Mouse (Mus musculus) lung, postnatal 10 days (tissue): Measurements from ENCODE around the gene Gm28539.
"Not testable (repeated sequence)": the region's sequence is repeated elsewhere in the genome, so short reads cannot be mapped to it uniquely, and the experiment has no call there.

Experiments
- DNase-seq: peaks from one replicate; pipeline ENCODE4 v3.0.0; 2021

Gene Gm28539

GRCm38 (mm10) chr16:18969420-18970128, 133.2 kb downstream of the Gm28539 start:
- DNase-seq: no peak

- DNase-seq: no peak
These were observed 134.5 kb downstream of the Gm28539 start for GRCm38 (mm10) chr16:18970837-18971236.

GRCm38 (mm10) chr16:18975665-18976064, 139.3 kb downstream of the Gm28539 start:
- not testable (repeated sequence) for DNase-seq

GRCm38 (mm10) chr16:18976315-18976714, 139.9 kb downstream of the Gm28539 start:
- DNase-seq: no peak

GRCm38 (mm10) chr16:18986381-18986780, 150.0 kb downstream of the Gm28539 start:
- no peak for DNase-seq

- no peak for DNase-seq
These were observed 150.5 kb downstream of the Gm28539 start for GRCm38 (mm10) chr16:18986860-18987259.

- peak; percentile 5 for DNase-seq
These were observed 166.4 kb downstream of the Gm28539 start for GRCm38 (mm10) chr16:19002610-19003389.

- DNase-seq: no peak
These were observed 167.4 kb downstream of the Gm28539 start for GRCm38 (mm10) chr16:19003757-19004156.

- DNase-seq: no peak
These were observed 168.9 kb downstream of the Gm28539 start for GRCm38 (mm10) chr16:19005298-19005697.
